Mouse (Mus musculus) limb, embryonic 12.5 days (tissue): ENCODE results near the gene Vps53. TPM values are rescaled to one million over a fixed set of nuclear protein-coding genes. Genes with fewer than 3 reads are reported as not detected.

Source experiments
- ATAC-seq: fragments of 200-750 bp; cut with Nextera tagmentation; 2 replicates; pipeline ENCODE4 v1.8.0; 2017; ENCODE audit warnings: low read depth, moderate TSS enrichment; ENCODE audit not compliant: insufficient number of reproducible peaks, insufficient read depth, low FRiP score, low TSS enrichment
- H3K27ac ChIP-seq: fragments of 300-500 bp; sonication (generic); 2 replicates; pipeline ENCODE4 v1.5.1; 2016; ENCODE audit warnings: mild to moderate bottlenecking, moderate library complexity
- H3K27me3 ChIP-seq: fragments of 300-500 bp; sonication (generic); 2 replicates; pipeline ENCODE4 v1.6.1; 2016; ENCODE audit warnings: mild to moderate bottlenecking, moderate library complexity
- H3K36me3 ChIP-seq: fragments of 300-500 bp; sonication (generic); 2 replicates; pipeline ENCODE4 v1.6.1; 2016; ENCODE audit warnings: mild to moderate bottlenecking, moderate library complexity
- H3K4me1 ChIP-seq: fragments of 300-500 bp; sonication (generic); replicated peaks from 2 replicates; pipeline ENCODE4 v1.6.1; 2016
- H3K4me2 ChIP-seq: fragments of 300-500 bp; sonication (generic); 2 replicates; pipeline ENCODE4 v1.6.1; 2016; ENCODE audit warnings: mild to moderate bottlenecking, moderate library complexity
- H3K4me3 ChIP-seq: fragments of 300-500 bp; sonication (generic); replicated peaks from 2 replicates; pipeline ENCODE4 v1.5.1; 2016; ENCODE audit warnings: mild to moderate bottlenecking
- H3K9ac ChIP-seq: fragments of 300-500 bp; sonication (generic); replicated peaks from 2 replicates; pipeline ENCODE4 v1.6.1; 2016; ENCODE audit warnings: mild to moderate bottlenecking, moderate library complexity
- H3K9me3 ChIP-seq: fragments of 300-500 bp; sonication (generic); 2 replicates; pipeline ENCODE4 v1.6.1; 2016; ENCODE audit warnings: mild to moderate bottlenecking, moderate library complexity
- WGBS: fragments of 180-500 bp; shearing (Covaris S2); methylation state at CpG from one replicate; pipeline ENCODE4 v1.1.7; 2016; 5-methylcytosine and 5-hydroxymethylcytosine counted together
- polyA plus RNA-seq: library from polyadenylated mRNA; unstranded; fragments of >200 nt; fragmentation: Nextera tagmentation; extraction: Ambion mirVana; gene quantifications from 2 replicates; pipeline ENCODE4 v1.2.1, GENCODE M21; 2016

Vps53 gene
- polyA plus RNA-seq, 1 experiment from 2014 or later = 39.1 TPM

- Histone ChIP-seq H3K9me3 (peaks cover 5% of the 10 kb centered on the region; the same call in 1 of the 2 replicates), H3K27ac (peak overlapping the region; percentile 86), H3K4me2 (peak overlapping the region; percentile 24), H3K4me1 (peaks cover 54% of the 10 kb centered on the region), H3K9ac (no peak overlapping the region), H3K27me3 (no peaks in the 10 kb centered on the region), H3K36me3 (peaks cover 3% of the 10 kb centered on the region; the same call in 1 of the 2 replicates), H3K4me3 (no peak overlapping the region)
- no peak for ATAC-seq
Observed at GRCm38 (mm10) chr11:76101154-76101553, 78.3 kb downstream of the Vps53 start.

- no peak overlapping the region for H3K4me2 ChIP-seq
- H3K36me3 ChIP-seq = peaks cover 3% of the 10 kb centered on the region; the same call in 1 of the 2 replicates
- H3K4me3 ChIP-seq = no peak overlapping the region
- H3K9ac ChIP-seq = no peak overlapping the region
- H3K9me3 ChIP-seq = peaks cover 5% of the 10 kb centered on the region; the same call in 1 of the 2 replicates
- 16% methylated on average over 4 of the region's 4 CpGs for WGBS
- no peaks in the 10 kb centered on the region for H3K27me3 ChIP-seq
- peak; percentile 63 for ATAC-seq
- peaks cover 47% of the 10 kb centered on the region for H3K4me1 ChIP-seq
- H3K27ac ChIP-seq = peak overlapping the region; percentile 86
Observed at GRCm38 (mm10) chr11:76099193-76099975, 80.1 kb downstream of the Vps53 start.

- H3K4me2 ChIP-seq = no peak overlapping the region
- H3K27ac ChIP-seq = no peak overlapping the region
- H3K9me3 ChIP-seq = peaks cover 5% of the 10 kb centered on the region; the same call in 1 of the 2 replicates
- peaks cover 9% of the 10 kb centered on the region for H3K4me1 ChIP-seq
- 95% methylated on average over 8 of the region's 8 CpGs for WGBS
- no peak overlapping the region for H3K9ac ChIP-seq
- ATAC-seq = no peak
- H3K36me3 ChIP-seq = peaks cover 27% of the 10 kb centered on the region
- no peaks in the 10 kb centered on the region for H3K27me3 ChIP-seq
- no peak overlapping the region for H3K4me3 ChIP-seq
Observed at GRCm38 (mm10) chr11:76093610-76094009, 85.8 kb downstream of the Vps53 start.

GRCm38 (mm10) chr11:76089776-76090175, 89.7 kb downstream of the Vps53 start:
- WGBS = 91% methylated on average over 6 of the region's 6 CpGs
- no peaks in the 10 kb centered on the region for H3K9me3 ChIP-seq
- ATAC-seq = no peak
- H3K27me3 ChIP-seq = no peaks in the 10 kb centered on the region
- peaks cover 39% of the 10 kb centered on the region for H3K36me3 ChIP-seq
- H3K9ac ChIP-seq = no peak overlapping the region
- no peak overlapping the region for H3K4me3 ChIP-seq
- no peak overlapping the region for H3K27ac ChIP-seq
- no peak overlapping the region for H3K4me2 ChIP-seq
- H3K4me1 ChIP-seq = peaks cover 3% of the 10 kb centered on the region; the same call in 1 of the 2 replicates

- Histone ChIP-seq H3K4me1 (peaks cover 16% of the 10 kb centered on the region), H3K4me3 (no peak overlapping the region), H3K9me3 (no peaks in the 10 kb centered on the region), H3K4me2 (no peak overlapping the region), H3K27ac (no peak overlapping the region), H3K27me3 (no peaks in the 10 kb centered on the region), H3K36me3 (peaks cover 39% of the 10 kb centered on the region), H3K9ac (no peak overlapping the region)
- 82% methylated on average over 4 of the region's 4 CpGs for WGBS
- no peak for ATAC-seq
Observed at GRCm38 (mm10) chr11:76088506-76088905, 90.9 kb downstream of the Vps53 start.

- WGBS = 68% methylated on average over 5 of the region's 5 CpGs
Observed at GRCm38 (mm10) chr11:76085898-76086591, 93.4 kb downstream of the Vps53 start.

GRCm38 (mm10) chr11:76084943-76085342, 94.5 kb downstream of the Vps53 start:
- H3K36me3 ChIP-seq = peaks cover 48% of the 10 kb centered on the region
- 96% methylated on average over 1 of the region's 1 CpGs for WGBS

More at GRCm38 (mm10) chr11:76085898-76086591, 93.4 kb downstream of the Vps53 start:
- H3K4me2 ChIP-seq = no peak overlapping the region
- peaks cover 45% of the 10 kb centered on the region for H3K36me3 ChIP-seq
- no peaks in the 10 kb centered on the region for H3K9me3 ChIP-seq
- ATAC-seq = no peak
- H3K27ac ChIP-seq = no peak overlapping the region
- no peak overlapping the region for H3K4me3 ChIP-seq
- no peaks in the 10 kb centered on the region for H3K27me3 ChIP-seq
- H3K9ac ChIP-seq = no peak overlapping the region
- H3K4me1 ChIP-seq = peaks cover 23% of the 10 kb centered on the region

GRCm38 (mm10) chr11:76083941-76084367, 95.5 kb downstream of the Vps53 start:
- no peak overlapping the region for H3K4me2 ChIP-seq
- no peak overlapping the region for H3K9ac ChIP-seq
- no peak for ATAC-seq
- 10% methylated on average over 3 of the region's 3 CpGs for WGBS
- peak overlapping the region; percentile 19 for H3K27ac ChIP-seq
- no peaks in the 10 kb centered on the region for H3K9me3 ChIP-seq
- no peaks in the 10 kb centered on the region for H3K27me3 ChIP-seq
- H3K4me3 ChIP-seq = no peak overlapping the region
- H3K36me3 ChIP-seq = peaks cover 52% of the 10 kb centered on the region
- H3K4me1 ChIP-seq = peaks cover 28% of the 10 kb centered on the region

More at GRCm38 (mm10) chr11:76084943-76085342, 94.5 kb downstream of the Vps53 start:
- no peaks in the 10 kb centered on the region for H3K27me3 ChIP-seq
- no peak overlapping the region for H3K4me3 ChIP-seq
- 0 out of 2 replicates have a peak overlapping the region, but pooled peaks have one; percentile 17 for H3K27ac ChIP-seq
- peaks cover 28% of the 10 kb centered on the region for H3K4me1 ChIP-seq
- no peaks in the 10 kb centered on the region for H3K9me3 ChIP-seq
- H3K4me2 ChIP-seq = no peak overlapping the region
- H3K9ac ChIP-seq = no peak overlapping the region
- ATAC-seq = no peak

- Histone ChIP-seq H3K4me1 (peaks cover 28% of the 10 kb centered on the region), H3K4me2 (no peak overlapping the region), H3K9ac (no peak overlapping the region), H3K27ac (peak overlapping the region; percentile 29; the same call in 1 of the 2 replicates), H3K27me3 (no peaks in the 10 kb centered on the region), H3K4me3 (no peak overlapping the region), H3K9me3 (no peaks in the 10 kb centered on the region), H3K36me3 (peaks cover 47% of the 10 kb centered on the region)
- no peak for ATAC-seq
- 82% methylated on average over 6 of the region's 6 CpGs for WGBS
Observed at GRCm38 (mm10) chr11:76081048-76081640, 98.3 kb downstream of the Vps53 start.

GRCm38 (mm10) chr11:76080293-76080692, 99.2 kb downstream of the Vps53 start:
- H3K9ac ChIP-seq = no peak overlapping the region
- no peak overlapping the region for H3K4me2 ChIP-seq
- H3K27ac ChIP-seq = no peak overlapping the region
- no peak overlapping the region for H3K4me3 ChIP-seq
- peaks cover 28% of the 10 kb centered on the region for H3K4me1 ChIP-seq
- no peak for ATAC-seq
- WGBS = 60% methylated on average over 2 of the region's 2 CpGs
- H3K36me3 ChIP-seq = peaks cover 47% of the 10 kb centered on the region
- no peaks in the 10 kb centered on the region for H3K9me3 ChIP-seq
- no peaks in the 10 kb centered on the region for H3K27me3 ChIP-seq

GRCm38 (mm10) chr11:76077341-76077740, 102.1 kb downstream of the Vps53 start:
- peaks cover 17% of the 10 kb centered on the region; the same call in 1 of the 2 replicates for H3K4me1 ChIP-seq
- H3K9me3 ChIP-seq = no peaks in the 10 kb centered on the region
- H3K36me3 ChIP-seq = peaks cover 49% of the 10 kb centered on the region
- H3K4me2 ChIP-seq = no peak overlapping the region
- no peak overlapping the region for H3K4me3 ChIP-seq
- no peak for ATAC-seq
- H3K27me3 ChIP-seq = no peaks in the 10 kb centered on the region
- no peak overlapping the region for H3K27ac ChIP-seq
- H3K9ac ChIP-seq = no peak overlapping the region
- WGBS = 87% methylated on average over 6 of the region's 6 CpGs
